Mouse (Mus musculus): ENCODE data around the gene Gpr162.

DNA sequence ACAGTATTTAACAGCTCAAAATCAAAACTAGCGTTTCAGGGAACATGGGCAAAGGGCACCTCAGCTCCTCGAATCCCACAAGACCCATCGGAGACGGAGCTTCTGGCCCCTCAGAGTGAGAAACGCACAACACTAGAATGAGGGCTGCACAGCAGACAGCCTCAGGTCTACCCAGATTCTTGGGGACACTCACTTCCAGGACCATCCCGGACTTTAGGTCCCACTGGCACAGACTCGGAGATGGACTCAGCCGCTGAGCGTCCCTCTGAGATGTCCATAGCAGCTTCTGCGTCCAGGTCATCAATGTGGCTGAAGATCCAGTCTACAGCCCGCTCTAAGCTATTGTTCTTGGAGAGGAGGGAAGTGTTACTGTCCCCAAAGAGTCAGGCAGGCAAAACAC lies 46.7 kb downstream of the Gpr162 start:
- TF ChIP-seq CTCF (IDR thresholded peaks at IDR 0.05) (no peak), EP300 (IDR thresholded peaks at IDR 0.05) (no peak)

Data from lung, postnatal 0 days (tissue).